Mouse (Mus musculus) CH12.LX (cell line): ENCODE measurements around the gene Zic5.

ENCODE experiments used
- CTCF ChIP-seq, 2 experiments: IDR thresholded peaks in 1 of 2; conservative IDR thresholded peaks in 1 of 2; 2 replicates each; pipeline ENCODE4 v1.5.1; 2011 to 2012; ENCODE audit warnings: low read depth in 2 of 2, low read length in 2 of 2, improper control_type of control experiment in 1 of 2, inconsistent platforms in 1 of 2, mild to moderate bottlenecking in 1 of 2, moderate library complexity in 1 of 2
- NELFE ChIP-seq: IDR thresholded peaks from 2 replicates; pipeline ENCODE4 v1.6.1; 2011; ENCODE audit warnings: low read depth, low read length, improper control_type of control experiment
- POLR2A ChIP-seq: IDR thresholded peaks from 2 replicates; pipeline ENCODE4 v1.6.1; 2011; ENCODE audit warnings: low read depth, mild to moderate bottlenecking, improper control_type of control experiment, low read length
- TBP ChIP-seq: conservative IDR thresholded peaks from 2 replicates; pipeline ENCODE4 v1.6.1; 2011; ENCODE audit warnings: low read depth, low read length, improper control_type of control experiment
- TCF12 ChIP-seq: IDR thresholded peaks from 2 replicates; pipeline ENCODE4 v1.6.1; 2014; ENCODE audit warnings: low read depth, mild to moderate bottlenecking, inconsistent platforms, low read length, improper control_type of control experiment
- USF1 ChIP-seq: IDR thresholded peaks from 2 replicates; pipeline ENCODE4 v1.6.1; 2014; ENCODE audit warnings: low read depth, mild to moderate bottlenecking, inconsistent platforms, low read length, improper control_type of control experiment

DNA sequence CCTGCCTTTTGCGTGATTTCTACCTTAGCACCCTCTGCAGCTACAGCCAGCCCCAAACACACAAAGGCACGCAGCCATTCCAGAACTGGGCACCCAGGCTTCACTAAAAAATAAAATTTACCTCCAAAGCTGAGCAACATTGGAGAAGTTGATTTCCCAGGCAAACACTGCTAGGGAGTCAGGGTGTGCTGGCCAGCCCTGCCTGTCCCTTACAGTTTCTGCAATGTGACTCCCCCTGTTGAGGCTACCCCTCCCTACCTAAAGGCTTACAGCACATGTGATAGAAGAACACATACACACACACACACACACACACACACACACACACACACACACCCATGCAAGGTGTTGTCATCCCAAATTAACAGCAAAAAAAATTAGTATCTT is 51.9 kb downstream of the Zic5 start:
- TF ChIP-seq TBP (no peak), USF1 (no peak), NELFE (no peak), TCF12 (no peak), POLR2A (no peak), CTCF (conservative IDR thresholded peaks at IDR 0.05 in 1 of 2, IDR thresholded peaks at IDR 0.05 in 1 of 2; ENCODE audit: low read depth in 2 of 2, low read length in 2 of 2) (no peak)
